In the genomic region with DNA sequence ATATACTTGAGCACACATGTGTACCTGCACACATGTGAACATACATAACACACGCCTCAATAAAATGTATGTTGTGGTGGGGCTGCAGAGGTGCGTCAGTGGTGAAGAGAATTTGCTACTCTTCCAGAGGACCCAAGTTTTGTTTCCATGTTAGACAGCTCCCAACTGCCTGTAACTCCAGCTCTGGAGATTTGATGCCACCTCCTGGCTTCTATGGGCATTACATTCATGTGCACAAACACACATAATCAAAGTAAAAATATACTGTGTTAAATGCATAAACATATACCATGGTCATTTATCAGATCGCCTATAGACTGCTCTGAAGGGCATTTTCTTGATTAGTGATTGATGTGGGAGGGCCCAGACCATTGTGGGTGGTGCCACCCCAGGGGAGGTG, we compare ENCODE assay signal across 7 mouse cellular contexts. TPM values are rescaled to one million over a fixed set of nuclear protein-coding genes. Genes with fewer than 3 reads are reported as not detected.
A peak's percentile ranks its signal among the peaks of the same experiment; 100 is the strongest.
DNase-seq lines count a peak whose midpoint lies in the region; TF ChIP-seq lines count a peak whose summit lies in the region.

No protein-coding gene starts in this region.

- in situ Hi-C loops in CH12.LX (cut with MboI; ENCODE audit: low pct_ligation_motif_present, low pct_unique_long_range_greater_than_20kb, low sequenced_read_pairs) = no loop called here

- TF ChIP-seq EP300 in CH12.LX (IDR thresholded peaks at IDR 0.05; ENCODE audit: low read length) = no peak

- TF ChIP-seq CTCF in CH12.LX (conservative IDR thresholded peaks at IDR 0.05 in 1 of 2, IDR thresholded peaks at IDR 0.05 in 1 of 2; ENCODE audit: low read depth in 2 of 2, low read length in 2 of 2) = peak; percentile 74 to 88

- no peak for TF ChIP-seq POLR2A in CH12.LX (IDR thresholded peaks at IDR 0.05; ENCODE audit: low read depth, low read length)

- dilution Hi-C loops in CH12.LX (cut with MboI; ENCODE audit: extremely low pct_ligation_motif_present, extremely low pct_unique_long_range_greater_than_20kb, low sequenced_read_pairs) = no loop called here

- H3K79me2 ChIP-seq in CH12.LX (replicated peaks; ENCODE audit: control insufficient read depth, extremely low read depth, insufficient read depth, poor library complexity, severe bottlenecking) = peaks cover 19% of the 10 kb centered on the region

- H3K4me3 ChIP-seq in CH12.LX (replicated peaks in 1 of 3; ENCODE audit: low read depth in 2 of 3, low read length in 2 of 3, poor library complexity in 1 of 3) = no peak overlapping the region

- TF ChIP-seq RAD21 in CH12.LX (IDR thresholded peaks at IDR 0.05; ENCODE audit: low read depth, low read length) = peak; percentile 90

- H3K27ac ChIP-seq in CH12.LX (ENCODE audit: insufficient read depth, low read depth) = no peak overlapping the region

- H3K4me1 ChIP-seq in CH12.LX (ENCODE audit: control insufficient read depth in 1 of 2, insufficient read depth in 2 of 2) = peaks cover 0 to 20% of the 10 kb centered on the region in 2 experiments; a peak in 2 of 4 replicates

- DNase-seq in 416B (ENCODE audit: low read depth) = peak; percentile 78
- DNase-seq in CH12.LX (ENCODE audit: extremely low read depth) = peak; percentile 60
- peak; percentile 74 for DNase-seq in c-Kit-positive CD71-positive TER-119-positive erythroid progenitor cells, embryonic 14.5 days (ENCODE audit: low spot score)
- DNase-seq in frontal cortex, postnatal 10 days (ENCODE audit: low spot score in 2 of 2) = peak; percentile 14 to 47
- peak; percentile 54 to 80 for DNase-seq in kidney, postnatal 36 days
- peak; percentile 43 to 68 for DNase-seq in lung, adult 18-20 months
- peak; percentile 76 to 79 for DNase-seq in right cerebral cortex, adult 2 months (ENCODE audit: low spot score in 2 of 2)

- H3K27me3 ChIP-seq in CH12.LX (replicated peaks) = no peaks in the 10 kb centered on the region

- no peak overlapping the region for H3K9ac ChIP-seq in CH12.LX (ENCODE audit: insufficient read depth, low read depth)

- no peaks in the 10 kb centered on the region for H3K9me3 ChIP-seq in CH12.LX (replicated peaks; ENCODE audit: low read length)

- peaks cover 0 to 32% of the 10 kb centered on the region in 2 experiments for H3K36me3 ChIP-seq in CH12.LX (replicated peaks in 1 of 2; ENCODE audit: control insufficient read depth in 1 of 2, insufficient read depth in 1 of 2, low read length in 1 of 2)

- no peak overlapping the region for H3K4me2 ChIP-seq in CH12.LX (ENCODE audit: insufficient read depth, low read depth, poor library complexity, severe bottlenecking)

TF ChIP-seq in CH12.LX, 34 proteins besides CTCF, POLR2A, EP300 and RAD21:
- TF ChIP-seq CHD1 (IDR thresholded peaks at IDR 0.05; ENCODE audit: low read depth, low read length) (no peak), ZC3H11A (IDR thresholded peaks at IDR 0.05; ENCODE audit: low read depth, low read length) (0 out of 2 replicates have a peak, but pooled peaks have one; percentile 10), SIN3A (IDR thresholded peaks at IDR 0.05; ENCODE audit: low read length) (no peak), SMC3 (IDR thresholded peaks at IDR 0.05; ENCODE audit: low read depth, low read length) (peak; percentile 86), MAX (IDR thresholded peaks at IDR 0.05; ENCODE audit: low read length) (no peak)

RNA-seq across cellular contexts. Expression of gene 1300017J02Rik, which starts 2.2 kb away (rescaled TPM):
- total RNA-seq in CH12.LX (2012; rRNA removed) = 0.80 and 0.81 TPM in 2 replicates
- total RNA-seq in CH12.LX (2014; rRNA removed) = 0.57 TPM in 1 of 2 replicates, not detected in the other
- polyA plus RNA-seq in CH12.LX (2012; ENCODE audit: insufficient read length, low read depth) = 0.46 and 0.59 TPM in 2 replicates

RNA-seq across cellular contexts. Expression of gene Topbp1, which starts 2.3 kb away (rescaled TPM):
- total RNA-seq in CH12.LX (2012; rRNA removed) (95.0 and 104 TPM in 2 replicates), CH12.LX (2014; rRNA removed) (104 and 113 TPM in 2 replicates)
- polyA plus RNA-seq in CH12.LX (2012; ENCODE audit: insufficient read length, low read depth) = 141 and 152 TPM in 2 replicates
